Mouse (Mus musculus) midbrain, embryonic 15.5 days (tissue): ENCODE measurements around the gene Insig1. TPM values are rescaled to one million over a fixed set of nuclear protein-coding genes. Genes with fewer than 3 reads are reported as not detected.

ENCODE experiments used
- ATAC-seq: fragments of 200-750 bp; cut with Nextera tagmentation; replicated peaks from 2 replicates; pipeline ENCODE4 v1.8.0; 2017; ENCODE audit warnings: moderate TSS enrichment
- H3K27ac ChIP-seq: fragments of 300-500 bp; sonication (generic); 2 replicates; pipeline ENCODE4 v1.5.1; 2015; ENCODE audit warnings: mild to moderate bottlenecking, inconsistent platforms
- H3K27me3 ChIP-seq: fragments of 300-500 bp; sonication (generic); replicated peaks from 2 replicates; pipeline ENCODE4 v1.6.1; 2015; ENCODE audit warnings: inconsistent platforms
- H3K36me3 ChIP-seq: fragments of 300-500 bp; sonication (generic); replicated peaks from 2 replicates; pipeline ENCODE4 v1.6.1; 2015; ENCODE audit warnings: inconsistent platforms
- H3K4me1 ChIP-seq: fragments of 300-500 bp; sonication (generic); 2 replicates; pipeline ENCODE4 v1.6.1; 2015; ENCODE audit warnings: inconsistent platforms
- H3K4me2 ChIP-seq: fragments of 300-500 bp; sonication (generic); 2 replicates; pipeline ENCODE4 v1.6.1; 2015; ENCODE audit warnings: inconsistent platforms, mild to moderate bottlenecking, moderate library complexity
- H3K4me3 ChIP-seq: fragments of 300-500 bp; sonication (generic); 2 replicates; pipeline ENCODE4 v1.5.1; 2015; ENCODE audit warnings: mild to moderate bottlenecking, inconsistent platforms
- H3K9ac ChIP-seq: fragments of 300-500 bp; sonication (generic); 2 replicates; pipeline ENCODE4 v1.6.1; 2015; ENCODE audit warnings: mild to moderate bottlenecking, inconsistent platforms
- H3K9me3 ChIP-seq: fragments of 300-500 bp; sonication (generic); 2 replicates; pipeline ENCODE4 v1.6.1; 2016; ENCODE audit warnings: inconsistent platforms
- WGBS: fragments of 180-500 bp; shearing (Covaris S2); methylation state at CpG from one replicate; pipeline ENCODE4 v1.1.7; 2015; ENCODE audit warnings: mixed read lengths; 5-methylcytosine and 5-hydroxymethylcytosine counted together
- polyA plus RNA-seq: library from polyadenylated mRNA; unstranded; fragments of >200 nt; fragmentation: Nextera tagmentation; extraction: Ambion mirVana; gene quantifications from 2 replicates; pipeline ENCODE4 v1.2.1, GENCODE M21; 2015

Gene Insig1
- polyA plus RNA-seq, 1 experiment from 2014 or later: 79.3 TPM

GRCm38 (mm10) chr5:28124321-28125230 is 53.4 kb downstream of the Insig1 start:
- ATAC-seq: peak; percentile 78
- peak overlapping the region; percentile 39 for H3K4me2 ChIP-seq
- H3K9ac ChIP-seq: no peak overlapping the region
- no peaks in the 10 kb centered on the region for H3K36me3 ChIP-seq
- peaks cover 18% of the 10 kb centered on the region for H3K4me1 ChIP-seq
- H3K4me3 ChIP-seq: peak overlapping the region; percentile 21
- H3K27me3 ChIP-seq: peaks cover 50% of the 10 kb centered on the region
- no peaks in the 10 kb centered on the region for H3K9me3 ChIP-seq
- peak overlapping the region; percentile 72 for H3K27ac ChIP-seq
- 3% methylated on average over 28 of the region's 28 CpGs for WGBS

Other genes with a start within 250 kb of the Insig1 start
- gene Htr5a, start 229.2 kb upstream of the Insig1 start, polyA plus RNA-seq: 1.5 and 1.6 TPM in 2 replicates
- gene En2, start 94.3 kb downstream of the Insig1 start, polyA plus RNA-seq: 0.93 and 1.5 TPM in 2 replicates
- 44.2 and 61.8 TPM in 2 replicates for gene Cnpy1, start 174.4 kb downstream of the Insig1 start, polyA plus RNA-seq
- 18.1 and 18.6 TPM in 2 replicates for gene Rbm33, start 245.8 kb downstream of the Insig1 start, polyA plus RNA-seq